Mouse (Mus musculus) liver, embryonic 14.5 days (tissue): ENCODE measurements around the gene Ddx20.

Experiments used
- CTCF ChIP-seq: IDR thresholded peaks from 2 replicates; pipeline ENCODE4 v1.5.1; 2016; ENCODE audit warnings: antibody characterized with exemption, low read depth, control low read depth
- EP300 ChIP-seq: IDR thresholded peaks from 2 replicates; pipeline ENCODE4 v1.6.1; 2016; ENCODE audit warnings: antibody characterized with exemption, low read depth

- TF ChIP-seq CTCF, result no peak
- TF ChIP-seq EP300, result no peak
Measured at GRCm38 (mm10) chr3:105720514-105720913, 33.1 kb upstream of the Ddx20 start.
